Mouse (Mus musculus) bone marrow macrophage, adult 2 months (primary cell): ENCODE measurements around the gene Fkbp5.

ENCODE experiments used
- CTCF ChIP-seq: IDR thresholded peaks from 2 replicates; pipeline ENCODE4 v1.5.1; 2012; ENCODE audit warnings: low read depth, mild to moderate bottlenecking, low read length, moderate library complexity
- POLR2A ChIP-seq: IDR thresholded peaks from 2 replicates; pipeline ENCODE4 v1.6.1; 2012; ENCODE audit warnings: mild to moderate bottlenecking, low read depth, low read length, borderline replicate concordance

GRCm38 (mm10) chr17:28529116-28529515 lies 11.8 kb upstream of the Fkbp5 start:
- TF ChIP-seq CTCF (no peak), POLR2A (no peak)
